Mouse (Mus musculus) left cerebral cortex, adult 9 months (tissue): ENCODE measurements around the gene Gipc3.
A peak's percentile ranks its signal among the peaks of the same experiment; 100 is the strongest.

Experiments
- DNase-seq, 2 experiments: peaks; one replicate each; pipeline ENCODE4 v3.0.0; 2022; ENCODE audit warnings: low spot score in 2 of 2

Gipc3 gene

GRCm38 (mm10) chr10:81346453-81347067 is 3.5 kb upstream of the Gipc3 start:
- no peak for DNase-seq

DNA sequence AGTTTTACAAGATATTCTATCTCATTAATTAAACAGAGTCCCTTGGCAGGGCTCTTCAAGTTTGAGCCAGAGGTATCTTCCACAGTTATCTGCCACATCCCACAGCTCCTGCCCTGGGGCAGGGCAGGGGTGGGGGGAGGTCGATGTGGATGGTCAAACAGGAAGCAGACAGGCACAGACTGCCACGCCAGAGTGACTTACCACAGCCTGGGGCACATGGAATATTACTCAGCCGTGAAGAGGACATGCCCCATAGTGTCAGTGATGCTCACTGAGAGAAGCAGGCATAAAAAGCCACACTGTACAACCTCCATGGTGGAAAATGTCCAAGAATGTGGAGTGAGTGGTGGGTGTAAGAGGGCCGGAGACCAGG is 2.1 kb upstream of the Gipc3 start:
- DNase-seq = no peak

GRCm38 (mm10) chr10:81344421-81345161 is 1.5 kb upstream of the Gipc3 start:
- DNase-seq = no peak

DNA sequence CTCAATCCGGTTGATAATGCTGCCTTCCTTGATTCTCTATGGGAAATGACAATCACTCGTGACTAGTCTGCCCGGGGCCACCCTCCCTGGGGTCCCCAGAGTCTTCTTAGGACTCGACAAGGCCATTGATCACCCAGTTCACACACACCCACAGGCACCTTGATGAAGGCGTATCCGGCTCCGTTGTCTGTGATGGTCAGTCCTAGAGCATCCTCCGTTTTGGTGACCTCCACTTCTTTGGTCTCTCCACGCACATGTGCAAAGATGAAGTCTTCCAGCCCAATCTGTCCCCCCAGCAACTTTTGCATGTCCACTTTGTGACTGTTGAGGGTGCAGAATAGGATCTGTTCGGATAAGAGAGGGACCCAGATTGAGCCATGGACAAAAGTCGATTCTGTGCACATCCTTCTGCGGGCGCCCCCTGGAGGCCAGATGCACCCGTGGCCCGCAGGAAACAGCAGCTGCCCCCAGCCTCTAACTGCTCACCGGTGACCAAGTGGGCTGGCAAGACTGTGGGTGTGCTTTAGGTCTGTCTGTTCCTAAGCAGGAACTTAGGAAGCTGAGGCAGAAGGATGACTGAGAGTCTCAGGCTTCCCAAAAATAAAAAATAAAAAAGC is 1.6 kb downstream of the Gipc3 start:
- peak in 1 of 2 experiments; percentile 61 for DNase-seq

- DNase-seq = no peak
Observed at GRCm38 (mm10) chr10:81340551-81341332, 2.3 kb downstream of the Gipc3 start.

GRCm38 (mm10) chr10:81336558-81336957 is 6.5 kb downstream of the Gipc3 start:
- no peak for DNase-seq

DNA sequence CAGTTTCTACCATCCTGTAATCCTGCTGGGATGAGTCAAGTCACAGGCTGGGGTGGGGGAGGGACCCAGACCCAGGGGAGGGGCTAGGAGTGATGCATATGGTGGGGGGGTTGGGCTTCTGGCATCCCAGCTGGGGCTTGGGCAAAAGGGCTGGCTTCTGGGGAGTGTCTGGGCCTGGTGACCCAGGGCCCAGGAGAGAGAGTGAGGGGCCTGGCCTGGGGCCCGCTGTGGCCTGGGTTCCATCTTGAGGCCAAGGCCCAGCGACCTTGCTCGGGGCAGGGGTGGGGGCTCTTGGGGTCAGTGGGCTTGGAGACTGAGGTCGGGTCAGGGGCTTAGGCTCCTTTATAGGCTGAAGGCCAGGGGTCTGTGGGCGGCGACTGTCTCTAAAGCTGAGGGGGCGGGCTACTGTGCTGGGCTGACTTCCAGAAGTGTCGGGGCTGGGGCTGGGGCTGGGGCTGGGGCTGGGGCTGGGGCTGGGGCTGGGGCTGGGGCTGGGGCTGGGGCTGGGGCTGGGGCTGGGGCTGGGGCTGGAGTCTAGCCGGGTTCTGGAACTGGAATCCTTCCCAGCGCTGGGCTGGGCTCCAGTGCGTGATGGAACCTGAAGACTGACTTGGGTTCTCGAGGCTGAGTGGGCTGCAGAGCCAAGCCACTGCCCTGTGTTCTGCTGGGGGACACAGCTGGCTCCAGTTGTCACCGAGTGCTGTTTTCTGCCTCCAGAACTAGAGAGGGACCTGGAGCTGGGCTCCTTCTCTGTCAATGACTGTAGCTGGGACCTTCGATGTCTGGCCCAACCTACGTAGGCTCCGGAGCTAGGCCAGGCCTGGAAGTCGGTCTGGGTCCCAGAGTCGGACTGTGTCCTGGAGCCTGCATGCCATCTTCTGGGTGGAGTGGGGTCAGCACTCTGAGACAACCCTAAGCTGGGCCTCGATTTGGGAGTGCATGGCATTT is 7.4 kb downstream of the Gipc3 start:
- no peak for DNase-seq

- DNase-seq = no peak
Observed at GRCm38 (mm10) chr10:81334324-81334723, 8.7 kb downstream of the Gipc3 start.

- no peak for DNase-seq
Observed at GRCm38 (mm10) chr10:81332277-81332676, 10.8 kb downstream of the Gipc3 start.

DNA sequence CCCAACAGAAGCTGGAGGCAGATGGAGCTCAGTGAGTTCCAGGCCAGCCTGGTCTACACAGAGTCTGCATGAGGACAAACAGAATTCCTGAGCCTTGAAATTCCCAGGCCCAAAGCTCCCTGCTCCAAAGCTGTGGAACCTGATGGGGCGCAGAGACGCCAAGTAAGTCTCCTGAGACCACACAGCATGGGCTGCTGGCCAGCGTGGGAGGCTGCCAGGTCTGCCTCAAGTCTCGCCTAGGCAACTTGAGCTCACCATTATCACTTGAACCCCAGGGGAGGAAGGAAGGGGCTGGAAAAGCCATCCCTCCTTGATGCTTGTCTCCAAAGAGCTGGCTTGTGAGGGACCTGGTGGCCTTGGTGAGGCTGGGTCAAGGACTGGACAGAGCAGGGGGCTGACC is 13.1 kb downstream of the Gipc3 start:
- no peak for DNase-seq

DNA sequence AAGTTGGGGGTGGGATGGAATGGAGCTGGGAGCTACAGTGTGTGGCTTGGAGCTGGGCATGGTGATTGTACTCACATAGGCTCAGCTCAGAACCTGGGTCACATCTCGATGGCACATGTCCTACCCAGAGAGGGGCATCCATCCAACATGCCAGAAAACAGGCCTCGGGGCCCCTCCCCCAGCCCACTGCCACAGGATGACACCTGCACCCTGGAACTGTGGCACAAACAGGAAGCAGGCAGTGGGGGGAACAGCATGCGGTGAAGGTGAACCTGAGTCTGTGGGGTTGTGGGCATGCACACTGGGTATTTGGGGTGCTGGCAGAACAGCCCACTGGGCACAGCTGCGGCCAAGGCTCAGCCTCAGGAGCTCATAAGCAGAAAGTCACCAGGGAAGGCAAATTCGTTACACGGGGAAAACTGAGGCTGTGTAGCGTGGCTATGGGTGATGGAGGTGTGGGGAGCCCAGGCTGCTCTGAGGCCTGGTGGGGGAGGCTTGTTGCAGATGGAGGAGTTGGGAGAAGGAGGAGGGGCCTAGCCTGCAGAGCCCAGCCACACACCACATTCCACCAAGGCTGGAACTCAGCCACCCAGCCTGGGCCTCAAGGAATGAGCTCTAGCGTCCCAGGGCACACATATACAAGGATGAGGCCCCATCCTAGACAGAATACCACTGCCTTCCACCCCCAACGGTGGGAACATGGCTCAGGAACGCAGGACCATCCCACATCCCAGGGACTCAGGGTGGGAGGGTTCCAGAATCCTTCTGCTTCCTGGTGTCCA is 13.7 kb downstream of the Gipc3 start:
- DNase-seq = no peak

DNA sequence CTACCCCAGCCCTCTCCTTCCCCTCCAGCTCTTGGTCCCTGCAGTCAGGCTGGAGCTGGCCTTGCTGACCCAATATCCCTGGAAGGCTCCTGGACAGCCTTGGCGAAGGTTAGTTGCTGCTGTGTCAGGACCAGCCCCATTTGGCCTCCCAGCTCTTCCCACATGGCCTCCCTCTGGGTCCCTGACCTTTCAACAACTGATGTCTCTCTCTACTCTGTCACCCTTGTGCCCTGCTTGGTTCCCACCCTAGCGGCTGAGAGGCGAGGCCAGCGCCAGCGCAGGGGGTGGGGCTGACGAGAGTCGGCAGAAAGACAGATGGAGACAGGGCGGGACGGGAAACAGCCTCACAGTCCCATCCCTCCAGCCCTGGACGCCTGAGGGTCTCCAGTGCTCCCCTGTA is 14.7 kb downstream of the Gipc3 start, which contains the start of gene Tbxa2r:
Gene Tbxa2r (plus strand): TSS at position 346 of the 400 bp plus-strand sequence.
- DNase-seq = no peak

- DNase-seq = no peak
Observed at GRCm38 (mm10) chr10:81327959-81328358, 15.1 kb downstream of the Gipc3 start.

DNA sequence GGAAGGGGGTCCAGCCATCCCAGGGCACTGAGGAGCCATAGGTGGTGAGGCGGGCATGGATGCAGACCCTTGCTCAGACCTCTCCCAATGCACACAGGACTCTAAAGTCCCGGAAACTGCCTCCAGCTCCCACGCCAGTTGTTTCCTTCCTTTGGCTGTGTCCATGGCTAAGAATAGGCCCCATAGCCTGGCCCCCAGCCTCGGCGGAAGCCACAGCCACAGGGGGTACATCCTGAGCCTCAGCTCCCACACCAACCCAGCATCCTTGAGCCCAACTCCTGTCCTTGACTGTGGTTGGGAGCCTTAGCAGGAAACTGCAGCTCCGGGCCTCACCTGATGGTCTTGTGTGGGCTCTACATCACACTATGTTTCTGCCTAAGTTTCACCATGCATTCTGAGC is 16.2 kb downstream of the Gipc3 start:
- DNase-seq = no peak

DNA sequence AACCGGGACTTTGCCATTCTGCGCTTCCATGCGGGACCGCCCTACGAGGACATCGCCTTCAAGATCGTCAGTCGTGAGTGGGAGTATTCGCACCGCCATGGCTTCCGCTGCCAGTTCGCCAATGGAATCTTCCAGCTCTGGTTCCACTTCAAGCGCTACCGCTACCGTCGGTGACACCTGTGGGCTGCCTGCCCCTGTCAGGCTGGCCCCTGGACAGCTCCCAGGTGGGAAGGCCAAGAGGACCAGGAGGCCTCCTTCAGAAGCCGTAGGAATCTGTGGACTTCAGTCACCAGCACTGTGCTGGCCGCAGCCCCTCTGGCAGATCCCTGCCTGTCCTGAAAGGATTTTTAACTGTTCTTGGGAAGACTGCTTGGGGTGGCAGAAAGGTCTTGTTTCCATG is 17.3 kb downstream of the Gipc3 start:
- no peak for DNase-seq

DNA sequence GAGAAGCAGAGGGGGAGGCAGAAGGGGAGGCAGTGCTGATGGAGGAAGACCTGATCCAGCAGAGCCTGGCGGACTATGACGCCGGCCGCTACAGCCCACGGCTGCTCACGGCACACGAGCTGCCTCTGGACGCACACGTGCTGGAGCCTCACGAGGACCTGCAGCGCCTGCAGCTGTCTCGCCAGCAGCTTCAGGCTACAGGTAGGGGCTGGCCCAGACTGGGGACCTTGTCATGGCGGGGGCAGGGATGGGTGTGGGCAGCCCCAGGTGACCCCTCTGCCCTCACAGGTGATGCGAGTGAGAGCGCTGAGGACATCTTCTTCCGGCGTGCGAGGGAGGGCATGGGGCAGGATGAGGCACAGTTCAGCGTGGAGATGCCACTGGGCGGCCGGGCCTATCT is 17.9 kb downstream of the Gipc3 start:
- DNase-seq = no peak

- no peak for DNase-seq
Observed at GRCm38 (mm10) chr10:81323791-81324530, 19.1 kb downstream of the Gipc3 start.

DNA sequence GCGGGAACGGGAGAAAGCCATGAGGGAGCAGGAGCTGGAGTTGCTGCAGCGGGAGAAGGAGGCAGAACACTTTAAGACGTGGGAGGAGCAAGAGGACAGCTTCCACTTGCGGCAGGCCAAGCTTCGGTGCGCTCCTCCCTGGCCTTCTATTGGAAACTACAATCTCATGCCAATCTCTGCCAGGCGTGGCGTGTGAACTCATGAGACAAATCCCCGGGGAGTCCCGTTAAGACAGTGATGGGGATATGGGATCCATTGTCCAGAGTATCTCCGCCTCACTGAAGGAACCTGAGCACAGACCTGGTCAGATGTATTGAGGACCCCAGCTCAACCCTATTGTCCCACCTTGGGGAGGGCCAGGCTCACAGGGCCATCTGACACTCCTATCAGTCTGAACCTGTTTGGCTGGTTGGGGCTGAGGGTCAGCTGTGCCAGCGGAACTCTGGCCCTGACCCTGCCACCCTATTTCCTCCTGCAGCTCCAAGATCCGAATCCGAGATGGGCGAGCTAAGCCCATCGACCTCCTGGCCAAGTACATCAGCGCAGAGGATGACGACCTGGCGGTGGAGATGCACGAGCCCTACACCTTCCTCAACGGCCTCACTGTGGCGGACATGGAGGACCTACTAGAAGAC is 19.8 kb downstream of the Gipc3 start:
- no peak for DNase-seq

DNA sequence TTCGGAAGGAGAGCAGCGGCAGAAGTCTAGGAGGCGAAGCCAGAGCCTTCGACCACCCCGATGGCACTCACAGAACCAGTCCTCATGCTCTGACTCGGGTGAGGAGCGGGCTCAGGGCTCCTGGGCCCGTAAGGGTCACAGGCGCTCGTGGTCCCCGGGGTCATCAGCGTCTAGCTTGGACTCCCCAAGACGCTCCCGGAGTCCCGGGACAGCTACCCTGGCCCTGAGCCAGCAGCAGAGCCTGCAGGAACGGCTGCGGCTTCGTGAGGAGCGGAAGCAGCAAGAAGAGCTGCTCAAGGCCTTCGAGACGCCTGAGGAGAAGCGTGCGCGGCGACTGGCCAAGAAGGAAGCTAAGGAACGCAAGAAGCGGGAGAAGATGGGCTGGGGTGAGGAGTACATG is 20.6 kb downstream of the Gipc3 start:
- no peak for DNase-seq
